Mouse (Mus musculus) CH12.LX (cell line): ENCODE results near the gene Ccdc57. TPM values are rescaled to one million over a fixed set of nuclear protein-coding genes. Genes with fewer than 3 reads are reported as not detected.
A peak's percentile ranks its signal among the peaks of the same experiment; 100 is the strongest.

ENCODE experiments used
- DNase-seq: peaks from one replicate; pipeline ENCODE4 v3.0.0-alpha.2; 2013; ENCODE audit errors: extremely low read depth
- H3K27ac ChIP-seq: 2 replicates; pipeline ENCODE4 v1.5.1; 2012; ENCODE audit warnings: low read depth, mild to moderate bottlenecking, control low read depth, moderate library complexity; ENCODE audit not compliant: insufficient read depth
- H3K27me3 ChIP-seq: replicated peaks from 2 replicates; pipeline ENCODE3; 2012; ENCODE audit warnings: inconsistent platforms
- H3K36me3 ChIP-seq, 2 experiments: replicated peaks in 1 of 2; 2 replicates each; pipeline versions ENCODE3 to v1.6.1; 2012; ENCODE audit warnings: inconsistent platforms in 1 of 2, low read length in 1 of 2, mild to moderate bottlenecking in 1 of 2, mixed read lengths in 1 of 2, moderate library complexity in 1 of 2; ENCODE audit not compliant: control insufficient read depth in 1 of 2, insufficient read depth in 1 of 2
- H3K4me1 ChIP-seq, 2 experiments: 2 replicates each; pipeline ENCODE4 v1.6.1; 2012; ENCODE audit warnings: inconsistent platforms in 1 of 2, moderate library complexity in 1 of 2; ENCODE audit not compliant: insufficient read depth in 2 of 2, control insufficient read depth in 1 of 2
- H3K4me2 ChIP-seq: 2 replicates; pipeline ENCODE4 v1.6.1; 2012; ENCODE audit warnings: low read depth, mild to moderate bottlenecking, control low read depth; ENCODE audit not compliant: poor library complexity, insufficient read depth, severe bottlenecking
- H3K4me3 ChIP-seq, 3 experiments: fragments of 150-350 bp in 1 of 3; sonication (generic) in 1 of 3; replicated peaks in 1 of 3; 2 replicates each; pipeline versions ENCODE3 to v1.5.1; 2011 to 2012; ENCODE audit warnings: low read depth in 2 of 3, low read length in 2 of 3, mild to moderate bottlenecking in 2 of 3, moderate library complexity in 2 of 3, control low read depth in 1 of 3, improper control_type of control experiment in 1 of 3, inconsistent platforms in 1 of 3, mixed read lengths in 1 of 3; ENCODE audit not compliant: poor library complexity in 1 of 3
- H3K79me2 ChIP-seq: replicated peaks from 2 replicates; pipeline ENCODE4 v1.6.1; 2012; ENCODE audit warnings: mild to moderate bottlenecking, moderate library complexity; ENCODE audit not compliant: control insufficient read depth, poor library complexity, insufficient read depth, severe bottlenecking; ENCODE audit errors: extremely low read depth
- H3K9ac ChIP-seq: 2 replicates; pipeline ENCODE4 v1.6.1; 2012; ENCODE audit warnings: low read depth, mild to moderate bottlenecking, control low read depth, moderate library complexity; ENCODE audit not compliant: insufficient read depth
- H3K9me3 ChIP-seq: replicated peaks from 2 replicates; pipeline ENCODE3; 2012; ENCODE audit warnings: low read length, inconsistent platforms, mixed read lengths
- ELF1 ChIP-seq: IDR thresholded peaks from 2 replicates; pipeline ENCODE4 v1.6.1; 2014; ENCODE audit warnings: low read depth, mild to moderate bottlenecking, inconsistent platforms, low read length, improper control_type of control experiment
- EP300 ChIP-seq: IDR thresholded peaks from 2 replicates; pipeline ENCODE4 v1.6.1; 2011; ENCODE audit warnings: low read length, improper control_type of control experiment
- ETS1 ChIP-seq: conservative IDR thresholded peaks from 2 replicates; pipeline ENCODE4 v1.6.1; 2012; ENCODE audit warnings: low read depth, mild to moderate bottlenecking, inconsistent platforms, low read length, improper control_type of control experiment, moderate library complexity
- GABPA ChIP-seq: IDR thresholded peaks from 2 replicates; pipeline ENCODE4 v1.6.1; 2012; ENCODE audit warnings: low read depth, low read length, improper control_type of control experiment, inconsistent platforms; ENCODE audit not compliant: insufficient replicate concordance
- HCFC1 ChIP-seq: IDR thresholded peaks from 2 replicates; pipeline ENCODE4 v1.6.1; 2012; ENCODE audit warnings: low read depth, mild to moderate bottlenecking, inconsistent platforms, low read length, improper control_type of control experiment
- IRF4 ChIP-seq: IDR thresholded peaks from 2 replicates; pipeline ENCODE4 v1.6.1; 2014; ENCODE audit warnings: low read depth, mild to moderate bottlenecking, inconsistent platforms, low read length, improper control_type of control experiment
- KAT2A ChIP-seq: IDR thresholded peaks from 2 replicates; pipeline ENCODE4 v1.6.1; 2012; ENCODE audit warnings: low read length, improper control_type of control experiment, inconsistent platforms; ENCODE audit not compliant: insufficient replicate concordance
- MYC ChIP-seq: IDR thresholded peaks from 2 replicates; pipeline ENCODE4 v1.6.1; 2011; ENCODE audit warnings: low read depth, mild to moderate bottlenecking, improper control_type of control experiment, low read length
- SIN3A ChIP-seq: IDR thresholded peaks from 2 replicates; pipeline ENCODE4 v1.6.1; 2012; ENCODE audit warnings: low read length, improper control_type of control experiment, inconsistent platforms
- ZMIZ1 ChIP-seq: IDR thresholded peaks from 2 replicates; pipeline ENCODE4 v1.6.1; 2012; ENCODE audit warnings: low read depth, mild to moderate bottlenecking, inconsistent platforms, low read length, improper control_type of control experiment
- dilution Hi-C: fragments of 300-500 bp; cut with MboI; formaldehyde crosslinking; loops from 2 replicates; pipeline ENCODE4 v1.14.3; 2020; ENCODE audit warnings: low sequenced_read_pairs; ENCODE audit not compliant: extremely low pct_unique_long_range_greater_than_20kb, extremely low pct_ligation_motif_present
- in situ Hi-C: fragments of 300-500 bp; cut with MboI; formaldehyde crosslinking; loops from 3 replicates; pipeline ENCODE4 v1.14.3; 2019; ENCODE audit warnings: low sequenced_read_pairs, low pct_ligation_motif_present, low pct_unique_long_range_greater_than_20kb, mixed read lengths
- polyA plus RNA-seq: library from polyadenylated mRNA; unstranded; fragments of >175 nt; gene quantifications from 2 replicates; pipeline ENCODE4 v1.2.1, GENCODE M21; 2012; ENCODE audit warnings: low read depth; ENCODE audit not compliant: insufficient read length
- total RNA-seq, 2 experiments: library from RNA; depleted of rRNA; stranded (reverse); fragments of 300-350 nt in 1 of 2; fragments of >200 nt in 1 of 2; gene quantifications; 2 replicates each; pipeline ENCODE4 v1.2.3; 2012 to 2014

Ccdc57 gene
- total and polyA plus RNA-seq, 3 experiments: 2.3 to 6.0 (median 5.4) TPM

DNA sequence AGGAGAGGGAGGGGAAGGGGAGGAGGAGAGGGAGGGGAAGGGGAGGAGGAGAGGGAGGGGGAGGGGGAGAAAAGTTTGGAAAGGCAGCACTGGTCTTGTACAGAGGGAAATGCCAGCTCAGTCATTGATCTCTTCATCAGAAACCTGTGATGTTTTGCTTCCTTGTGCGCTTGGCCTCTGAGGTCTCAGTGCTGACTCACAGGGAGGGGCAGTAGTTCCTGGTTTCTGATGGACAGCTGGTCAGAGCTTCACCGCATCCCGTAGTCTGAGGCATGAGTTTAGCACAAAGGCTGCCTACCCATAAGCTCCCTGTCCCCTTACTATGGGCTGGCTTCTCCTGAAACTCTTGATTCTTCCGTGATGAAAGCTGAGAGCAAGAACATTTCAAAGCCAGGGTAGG is 6.1 kb upstream of the Ccdc57 start:
- H3K36me3 ChIP-seq: no peaks in the 10 kb centered on the region
- DNase-seq: no peak
- no peak overlapping the region for H3K9ac ChIP-seq
- H3K79me2 ChIP-seq: no peaks in the 10 kb centered on the region
- peaks cover 4% of the 10 kb centered on the region for H3K27me3 ChIP-seq
- in situ Hi-C loops: no loop called here
- peaks cover 3% of the 10 kb centered on the region for H3K9me3 ChIP-seq
- H3K4me2 ChIP-seq: no peak overlapping the region
- H3K27ac ChIP-seq: peak overlapping the region; percentile 13; the same call in 1 of the 2 replicates
- dilution Hi-C loops: no loop called here
- peaks cover 18 to 20% of the 10 kb centered on the region in 2 experiments for H3K4me1 ChIP-seq
- H3K4me3 ChIP-seq: peak overlapping the region in 1 of 3 experiments; percentile 4
- TF ChIP-seq ETS1 (peak; percentile 48), ELF1 (peak; percentile 72), ZMIZ1 (no peak), KAT2A (no peak), SIN3A (0 out of 2 replicates have a peak, but pooled peaks have one; percentile 37), EP300 (0 out of 2 replicates have a peak, but pooled peaks have one; percentile 10), IRF4 (0 out of 2 replicates have a peak, but pooled peaks have one; percentile 32)

DNA sequence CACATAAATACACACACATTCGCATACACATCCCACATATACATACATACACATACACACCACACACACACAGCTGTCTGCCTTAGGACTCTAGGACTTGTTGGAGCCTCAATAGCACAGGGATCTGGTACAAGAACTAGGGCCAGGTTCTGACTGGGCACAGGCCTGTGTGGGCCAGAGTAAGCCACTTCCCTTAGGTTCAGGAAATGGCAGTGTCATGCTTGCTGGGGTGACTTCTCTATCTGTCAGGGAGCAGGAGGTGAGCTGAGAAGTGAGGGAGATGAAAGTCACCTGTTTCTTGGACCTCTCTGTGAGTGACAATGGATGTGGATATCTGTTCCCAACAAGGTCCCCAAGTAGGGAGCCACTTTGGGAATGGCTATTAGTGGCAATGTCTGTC is 5.3 kb upstream of the Ccdc57 start:
- Histone ChIP-seq H3K9me3 (peaks cover 3% of the 10 kb centered on the region), H3K27me3 (no peaks in the 10 kb centered on the region), H3K4me1 (peaks cover 24% of the 10 kb centered on the region in 2 experiments), H3K9ac (no peak overlapping the region), H3K79me2 (no peaks in the 10 kb centered on the region), H3K36me3 (no peaks in the 10 kb centered on the region), H3K27ac (no peak overlapping the region), H3K4me2 (no peak overlapping the region), H3K4me3 (no peak overlapping the region)
- in situ Hi-C loops: no loop called here
- TF ChIP-seq GABPA (no peak), EP300 (no peak), MYC (no peak)
- dilution Hi-C loops: no loop called here
- DNase-seq: no peak

DNA sequence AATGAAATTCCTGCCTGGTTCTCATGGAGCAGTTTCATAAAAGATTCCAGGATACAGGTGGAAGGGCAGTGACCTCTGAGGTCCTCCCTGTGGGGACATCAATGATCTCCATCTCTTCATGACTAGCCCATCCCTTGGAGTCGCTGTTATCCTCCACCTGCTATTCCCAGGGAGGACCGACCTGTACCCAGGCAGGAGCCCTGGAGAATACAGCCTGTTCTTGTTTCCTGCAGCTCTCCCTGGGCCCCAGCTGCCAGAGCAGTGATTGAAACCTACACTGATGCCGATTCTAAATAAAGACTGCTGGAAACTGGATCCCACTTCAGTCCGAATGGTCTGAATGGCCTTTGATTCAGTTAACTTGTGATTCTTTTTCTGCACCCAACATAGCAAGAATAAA is 1.2 kb downstream of the Ccdc57 start:
- DNase-seq: no peak
- no peaks in the 10 kb centered on the region for H3K79me2 ChIP-seq
- no peak overlapping the region for H3K9ac ChIP-seq
- TF ChIP-seq HCFC1 (no peak), MYC (no peak)
- in situ Hi-C loops (no loop called here), dilution Hi-C loops (no loop called here)
- no peak overlapping the region for H3K4me2 ChIP-seq
- H3K36me3 ChIP-seq: peaks cover 0 to 36% of the 10 kb centered on the region in 2 experiments
- H3K27ac ChIP-seq: no peak overlapping the region
- H3K9me3 ChIP-seq: peaks cover 13% of the 10 kb centered on the region
- H3K27me3 ChIP-seq: no peaks in the 10 kb centered on the region
- peaks cover 5 to 12% of the 10 kb centered on the region in 2 experiments; a peak in 3 of 4 replicates for H3K4me1 ChIP-seq
- H3K4me3 ChIP-seq: no peak overlapping the region
